Mouse (Mus musculus): ENCODE measurements at regions not wholly inside any gene's neighbourhood (a gene's known extent, or its start where the extent isn't known, plus 50 kb on each side); places are given as distances from the start of the nearest gene placed in this dataset.

GRCm38 (mm10) chr11:48061501-48061900 is 72.7 kb upstream of the Sgcd start:
- Histone ChIP-seq H3K4me1 (ENCODE audit: insufficient read depth, low read length) (no peaks in the 10 kb centered on the region), H3K36me3 (ENCODE audit: insufficient read depth, low read length) (no peaks in the 10 kb centered on the region), H3K27ac (ENCODE audit: low read length) (no peak overlapping the region), H3K9me3 (ENCODE audit: low read length) (no peaks in the 10 kb centered on the region), H3K4me3 (ENCODE audit: low read length) (no peak overlapping the region), H3K27me3 (ENCODE audit: insufficient read depth, low read length) (no peaks in the 10 kb centered on the region), H3K4me2 (replicated peaks; ENCODE audit: low read depth, low read length) (no peak overlapping the region), H3K9ac (replicated peaks; ENCODE audit: low read length) (no peak overlapping the region)
- no peak for ATAC-seq (ENCODE audit: low FRiP score, low TSS enrichment)

DNA sequence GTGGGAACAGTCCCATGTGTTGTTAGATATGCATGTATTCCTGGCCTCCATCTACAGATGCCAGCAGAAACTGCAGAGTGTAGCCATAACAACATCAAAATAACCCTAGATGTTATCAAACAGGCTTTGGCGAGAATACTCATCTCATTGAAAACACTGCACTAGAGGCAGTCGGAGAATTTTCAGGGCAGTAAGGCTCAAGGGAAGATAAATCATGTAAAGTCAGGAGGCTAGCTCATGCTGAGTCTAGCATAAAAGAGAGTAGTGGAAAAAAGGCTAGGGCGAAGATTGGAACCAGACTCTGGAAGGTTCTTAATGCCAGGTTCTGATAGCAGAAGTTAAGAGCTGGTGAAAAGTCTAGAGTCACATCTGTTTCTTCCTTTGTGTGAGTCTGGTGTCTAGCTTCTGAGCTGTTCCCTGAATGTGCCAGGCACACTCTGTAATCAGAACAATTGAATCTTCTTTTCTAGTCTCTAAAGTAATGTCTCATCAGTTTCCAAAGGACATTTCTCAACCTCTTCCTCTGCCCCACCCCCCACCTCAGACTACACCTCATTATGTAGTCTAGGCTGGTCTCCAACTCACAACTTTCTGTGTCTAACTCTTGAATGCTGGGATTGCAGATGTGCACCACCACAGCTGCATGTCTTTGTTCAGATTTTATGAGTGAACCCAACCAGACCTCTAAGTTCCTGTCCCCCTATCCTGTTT is 62.5 kb upstream of the Sgcd start:
- H3K27ac ChIP-seq (ENCODE audit: low read length), result no peak overlapping the region
- H3K9me3 ChIP-seq (ENCODE audit: low read length), result no peaks in the 10 kb centered on the region
- no peak overlapping the region for H3K4me2 ChIP-seq (replicated peaks; ENCODE audit: low read depth, low read length)

GRCm38 (mm10) chr11:48048311-48048710 is 59.5 kb upstream of the Sgcd start:
- ATAC-seq (ENCODE audit: low FRiP score, low TSS enrichment), result peak; percentile 57; the same call in 1 of the 2 replicates
- Histone ChIP-seq H3K9ac (replicated peaks; ENCODE audit: low read length) (no peak overlapping the region), H3K9me3 (ENCODE audit: low read length) (no peaks in the 10 kb centered on the region), H3K4me2 (replicated peaks; ENCODE audit: low read depth, low read length) (no peak overlapping the region), H3K4me3 (ENCODE audit: low read length) (no peak overlapping the region), H3K27ac (ENCODE audit: low read length) (no peak overlapping the region), H3K4me1 (ENCODE audit: insufficient read depth, low read length) (no peaks in the 10 kb centered on the region), H3K36me3 (ENCODE audit: insufficient read depth, low read length) (no peaks in the 10 kb centered on the region), H3K27me3 (ENCODE audit: insufficient read depth, low read length) (no peaks in the 10 kb centered on the region)
- WGBS, result 58% methylated on average over 1 of the region's 1 CpGs

More for the DNA sequence above, 62.5 kb upstream of the Sgcd start:
- no peaks in the 10 kb centered on the region for H3K4me1 ChIP-seq (ENCODE audit: insufficient read depth, low read length)
- ATAC-seq (ENCODE audit: low FRiP score, low TSS enrichment), result no peak
- 66% methylated on average over 3 of the region's 3 CpGs for WGBS
- H3K27me3 ChIP-seq (ENCODE audit: insufficient read depth, low read length), result no peaks in the 10 kb centered on the region
- no peak overlapping the region for H3K4me3 ChIP-seq (ENCODE audit: low read length)
- no peaks in the 10 kb centered on the region for H3K36me3 ChIP-seq (ENCODE audit: insufficient read depth, low read length)
- no peak overlapping the region for H3K9ac ChIP-seq (replicated peaks; ENCODE audit: low read length)
